Mouse (Mus musculus): Measurements from ENCODE around the gene Fbxl15. TPM values are rescaled to one million over a fixed set of nuclear protein-coding genes. Genes with fewer than 3 reads are reported as not detected.

Fbxl15 gene
- polyA plus RNA-seq, 1 experiment from 2014 or later = 11.8 TPM

- Histone ChIP-seq H3K36me3 (ENCODE audit: control insufficient read depth, insufficient read depth, low read length) (no peaks in the 10 kb centered on the region), H3K4me1 (ENCODE audit: control insufficient read depth in 2 of 2, insufficient read depth in 2 of 2, low read length in 2 of 2) (peaks cover 2 to 3% of the 10 kb centered on the region in 2 experiments; a peak in 2 of 4 replicates), H3K9me3 (ENCODE audit: control insufficient read depth, low read length) (no peaks in the 10 kb centered on the region), H3K27ac (replicated peaks in 1 of 2; ENCODE audit: control insufficient read depth in 1 of 2, insufficient read depth in 1 of 2, low read depth in 2 of 2, low read length in 2 of 2) (no peak overlapping the region), H3K4me2 (ENCODE audit: low read length) (no peak overlapping the region), H3K27me3 (ENCODE audit: control insufficient read depth, insufficient read depth, low read length) (peaks cover 12% of the 10 kb centered on the region), H3K9ac (ENCODE audit: low read length) (no peak overlapping the region), H3K4me3 (ENCODE audit: control insufficient read depth in 1 of 2, insufficient read depth in 1 of 2, low read depth in 1 of 2, low read length in 2 of 2) (no peak overlapping the region)
- WGBS = 21% methylated on average over 7 of the region's 7 CpGs
- ATAC-seq (ENCODE audit: insufficient number of reproducible peaks, insufficient read depth, low FRiP score, low read depth) = no peak
Observed at GRCm38 (mm10) chr19:46344710-46345419, 16.9 kb downstream of the Fbxl15 start.

GRCm38 (mm10) chr19:46347146-46347545 is 19.2 kb downstream of the Fbxl15 start:
- no peaks in the 10 kb centered on the region for H3K9me3 ChIP-seq (ENCODE audit: control insufficient read depth, low read length)
- H3K36me3 ChIP-seq (ENCODE audit: control insufficient read depth, insufficient read depth, low read length) = no peaks in the 10 kb centered on the region
- no peak overlapping the region for H3K4me2 ChIP-seq (ENCODE audit: low read length)
- H3K27ac ChIP-seq (replicated peaks in 1 of 2; ENCODE audit: control insufficient read depth in 1 of 2, insufficient read depth in 1 of 2, low read depth in 2 of 2, low read length in 2 of 2) = no peak overlapping the region
- ATAC-seq (ENCODE audit: insufficient number of reproducible peaks, insufficient read depth, low FRiP score, low read depth) = no peak
- H3K27me3 ChIP-seq (ENCODE audit: control insufficient read depth, insufficient read depth, low read length) = peaks cover 17% of the 10 kb centered on the region
- H3K9ac ChIP-seq (ENCODE audit: low read length) = no peak overlapping the region
- 100% methylated on average over 1 of the region's 1 CpGs for WGBS
- no peak overlapping the region for H3K4me3 ChIP-seq (ENCODE audit: control insufficient read depth in 1 of 2, insufficient read depth in 1 of 2, low read depth in 1 of 2, low read length in 2 of 2)
- peaks cover 2 to 3% of the 10 kb centered on the region in 2 experiments; a peak in 1 of 4 replicates for H3K4me1 ChIP-seq (ENCODE audit: control insufficient read depth in 2 of 2, insufficient read depth in 2 of 2, low read length in 2 of 2)

- H3K4me3 ChIP-seq (ENCODE audit: control insufficient read depth in 1 of 2, insufficient read depth in 1 of 2, low read depth in 1 of 2, low read length in 2 of 2) = peak overlapping the region; percentile 68 to 73
- peak overlapping the region; percentile 98 for H3K4me2 ChIP-seq (ENCODE audit: low read length)
- H3K9ac ChIP-seq (ENCODE audit: low read length) = peak overlapping the region; percentile 83
- 32% methylated on average over 14 of the region's 14 CpGs for WGBS
- peaks cover 19% of the 10 kb centered on the region for H3K27me3 ChIP-seq (ENCODE audit: control insufficient read depth, insufficient read depth, low read length)
- peak overlapping the region; percentile 23 to 67; a peak in 2 of 4 replicates for H3K27ac ChIP-seq (replicated peaks in 1 of 2; ENCODE audit: control insufficient read depth in 1 of 2, insufficient read depth in 1 of 2, low read depth in 2 of 2, low read length in 2 of 2)
- no peak for ATAC-seq (ENCODE audit: insufficient number of reproducible peaks, insufficient read depth, low FRiP score, low read depth)
- H3K9me3 ChIP-seq (ENCODE audit: control insufficient read depth, low read length) = no peaks in the 10 kb centered on the region
- no peaks in the 10 kb centered on the region for H3K36me3 ChIP-seq (ENCODE audit: control insufficient read depth, insufficient read depth, low read length)
- H3K4me1 ChIP-seq (ENCODE audit: control insufficient read depth in 2 of 2, insufficient read depth in 2 of 2, low read length in 2 of 2) = peaks cover 2 to 3% of the 10 kb centered on the region in 2 experiments; a peak in 1 of 4 replicates
Observed at GRCm38 (mm10) chr19:46347936-46348668, 20.1 kb downstream of the Fbxl15 start.

GRCm38 (mm10) chr19:46348761-46349458 is 20.9 kb downstream of the Fbxl15 start:
- Histone ChIP-seq H3K4me3 (ENCODE audit: control insufficient read depth in 1 of 2, insufficient read depth in 1 of 2, low read depth in 1 of 2, low read length in 2 of 2) (peak overlapping the region; percentile 68 to 73), H3K36me3 (ENCODE audit: control insufficient read depth, insufficient read depth, low read length) (no peaks in the 10 kb centered on the region), H3K4me1 (ENCODE audit: control insufficient read depth in 2 of 2, insufficient read depth in 2 of 2, low read length in 2 of 2) (peaks cover 2 to 3% of the 10 kb centered on the region in 2 experiments; a peak in 1 of 4 replicates), H3K9ac (ENCODE audit: low read length) (peak overlapping the region; percentile 83), H3K27me3 (ENCODE audit: control insufficient read depth, insufficient read depth, low read length) (peaks cover 22% of the 10 kb centered on the region), H3K9me3 (ENCODE audit: control insufficient read depth, low read length) (no peaks in the 10 kb centered on the region), H3K27ac (replicated peaks in 1 of 2; ENCODE audit: control insufficient read depth in 1 of 2, insufficient read depth in 1 of 2, low read depth in 2 of 2, low read length in 2 of 2) (peak overlapping the region; percentile 23 to 67; a peak in 2 of 4 replicates), H3K4me2 (ENCODE audit: low read length) (peak overlapping the region; percentile 98)
- WGBS = under 1% methylated on average over 78 of the region's 78 CpGs
- peak; percentile 43; the same call in 1 of the 2 replicates for ATAC-seq (ENCODE audit: insufficient number of reproducible peaks, insufficient read depth, low FRiP score, low read depth)

GRCm38 (mm10) chr19:46349550-46349949 is 21.6 kb downstream of the Fbxl15 start:
- Histone ChIP-seq H3K9ac (ENCODE audit: low read length) (peak overlapping the region; percentile 83), H3K36me3 (ENCODE audit: control insufficient read depth, insufficient read depth, low read length) (no peaks in the 10 kb centered on the region), H3K4me2 (ENCODE audit: low read length) (peak overlapping the region; percentile 98), H3K4me3 (ENCODE audit: control insufficient read depth in 1 of 2, insufficient read depth in 1 of 2, low read depth in 1 of 2, low read length in 2 of 2) (peak overlapping the region; percentile 68 to 73), H3K9me3 (ENCODE audit: control insufficient read depth, low read length) (no peaks in the 10 kb centered on the region), H3K27ac (replicated peaks in 1 of 2; ENCODE audit: control insufficient read depth in 1 of 2, insufficient read depth in 1 of 2, low read depth in 2 of 2, low read length in 2 of 2) (no peak overlapping the region), H3K27me3 (ENCODE audit: control insufficient read depth, insufficient read depth, low read length) (peaks cover 17% of the 10 kb centered on the region), H3K4me1 (ENCODE audit: control insufficient read depth in 2 of 2, insufficient read depth in 2 of 2, low read length in 2 of 2) (peaks cover 2 to 3% of the 10 kb centered on the region in 2 experiments; a peak in 1 of 4 replicates)
- no peak for ATAC-seq (ENCODE audit: insufficient number of reproducible peaks, insufficient read depth, low FRiP score, low read depth)
- WGBS = 19% methylated on average over 6 of the region's 6 CpGs

GRCm38 (mm10) chr19:46350168-46350932 is 22.4 kb downstream of the Fbxl15 start, which contains the start of gene 2310034G01Rik:
2310034G01Rik (minus strand) TSS chr19:46350302.
- peaks cover 2 to 3% of the 10 kb centered on the region in 2 experiments; a peak in 1 of 4 replicates for H3K4me1 ChIP-seq (ENCODE audit: control insufficient read depth in 2 of 2, insufficient read depth in 2 of 2, low read length in 2 of 2)
- peak within 1 kb of the TSS; percentile 83 for H3K9ac ChIP-seq (ENCODE audit: low read length)
- no peak for ATAC-seq (ENCODE audit: insufficient number of reproducible peaks, insufficient read depth, low FRiP score, low read depth)
- H3K4me2 ChIP-seq (ENCODE audit: low read length) = peak within 1 kb of the TSS; percentile 98
- peak within 1 kb of the TSS in 1 of 2 experiments; percentile 67; a peak in 1 of 4 replicates for H3K27ac ChIP-seq (replicated peaks in 1 of 2; ENCODE audit: control insufficient read depth in 1 of 2, insufficient read depth in 1 of 2, low read depth in 2 of 2, low read length in 2 of 2)
- peaks cover 15% of the 10 kb centered on the region for H3K27me3 ChIP-seq (ENCODE audit: control insufficient read depth, insufficient read depth, low read length)
- WGBS = 49% methylated on average over 10 of the region's 10 CpGs
- H3K36me3 ChIP-seq (ENCODE audit: control insufficient read depth, insufficient read depth, low read length) = no peaks in the 10 kb centered on the region
- H3K4me3 ChIP-seq (ENCODE audit: control insufficient read depth in 1 of 2, insufficient read depth in 1 of 2, low read depth in 1 of 2, low read length in 2 of 2) = peak within 1 kb of the TSS; percentile 68 to 73
- H3K9me3 ChIP-seq (ENCODE audit: control insufficient read depth, low read length) = no peaks in the 10 kb centered on the region
